Mouse (Mus musculus): ENCODE measurements around the gene Kcnd1. TPM values are rescaled to one million over a fixed set of nuclear protein-coding genes. Genes with fewer than 3 reads are reported as not detected.

Gene Kcnd1
- total RNA-seq, 2 experiments from 2014 or later, result 0.15 to 0.57 TPM

- DNase-seq, result no peak
Measured at GRCm38 (mm10) chrX:7859191-7859753, 37.2 kb downstream of the Kcnd1 start.

- no peak for DNase-seq
Measured at GRCm38 (mm10) chrX:7863181-7863580, 41.1 kb downstream of the Kcnd1 start.

- no peak for DNase-seq
Measured at GRCm38 (mm10) chrX:7864551-7864950, 42.5 kb downstream of the Kcnd1 start.

DNA sequence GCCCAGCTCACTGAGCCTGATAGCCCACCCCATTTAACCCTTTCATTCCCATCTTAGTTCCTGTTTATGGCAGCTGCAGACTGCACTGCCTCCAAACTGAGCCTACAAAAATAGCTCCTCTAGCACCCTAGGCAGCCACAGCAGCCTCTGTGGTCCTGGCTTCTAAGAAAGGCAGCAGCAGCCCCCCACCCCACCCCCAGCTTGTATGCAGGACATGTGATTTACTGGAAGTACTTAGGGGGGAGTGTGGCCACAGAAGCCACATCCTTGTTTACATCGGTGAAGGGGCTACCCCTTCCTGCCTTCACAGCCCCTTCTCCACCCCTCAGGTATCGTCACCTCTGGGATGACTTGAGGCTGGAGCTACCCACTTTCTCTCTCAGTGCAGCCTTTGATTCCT lies 43.3 kb downstream of the Kcnd1 start:
- DNase-seq, result no peak

- no peak for DNase-seq
Measured at GRCm38 (mm10) chrX:7865786-7866185, 43.7 kb downstream of the Kcnd1 start.

- no peak for DNase-seq
Measured at GRCm38 (mm10) chrX:7867141-7867540, 45.1 kb downstream of the Kcnd1 start.

GRCm38 (mm10) chrX:7868506-7868905 lies 46.4 kb downstream of the Kcnd1 start:
- DNase-seq, result no peak

GRCm38 (mm10) chrX:7869826-7870225 lies 47.7 kb downstream of the Kcnd1 start:
- DNase-seq, result no peak

DNA sequence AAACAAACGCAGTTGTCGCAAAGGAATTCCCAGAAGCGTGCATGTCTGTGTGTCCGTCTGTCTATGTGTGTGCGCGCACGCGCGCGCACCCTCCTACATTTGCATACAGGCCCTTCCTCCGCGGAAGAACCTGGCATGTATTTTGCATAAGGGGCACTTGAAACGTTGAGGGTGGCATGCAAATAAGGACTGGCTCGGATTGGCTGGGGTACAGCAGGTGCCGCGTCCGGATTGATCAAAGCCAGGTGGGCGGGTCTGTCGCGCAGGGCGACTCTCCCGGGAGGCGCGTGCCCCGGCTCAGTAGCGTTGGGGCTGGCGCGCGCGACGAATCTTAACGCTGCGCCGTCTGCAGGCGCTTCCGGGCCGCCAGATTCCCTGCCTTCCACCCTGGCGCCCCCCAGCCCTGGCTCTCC lies 55.9 kb downstream of the Kcnd1 start, which contains the start of gene Pim2:
TSS of gene Pim2 (plus strand) at position 256 of the 413 bp plus-strand sequence.
- peak; percentile 78 to 85 for DNase-seq

DNA sequence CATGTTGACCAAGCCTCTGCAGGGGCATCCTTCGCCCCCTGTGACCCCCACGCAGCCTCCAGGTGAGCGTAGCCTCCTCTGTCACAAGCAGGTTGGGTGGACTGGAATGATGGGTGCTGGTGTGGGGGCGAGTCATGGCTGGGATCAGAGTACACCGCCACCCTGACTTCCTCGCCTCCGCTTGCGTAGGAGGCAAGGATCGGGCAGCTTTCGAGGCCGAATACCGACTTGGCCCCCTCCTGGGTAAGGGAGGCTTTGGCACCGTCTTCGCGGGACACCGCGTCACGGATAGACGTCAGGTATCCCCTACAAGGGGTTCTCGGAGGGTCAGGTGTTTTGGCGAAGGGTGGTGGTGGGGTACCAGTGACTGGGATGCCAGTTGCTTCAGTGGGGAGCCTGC lies 56.4 kb downstream of the Kcnd1 start:
- peak in 1 of 2 experiments; percentile 30 for DNase-seq

- peak; percentile 61 to 73 for DNase-seq
Measured at GRCm38 (mm10) chrX:7879819-7880218, 57.7 kb downstream of the Kcnd1 start.

DNA sequence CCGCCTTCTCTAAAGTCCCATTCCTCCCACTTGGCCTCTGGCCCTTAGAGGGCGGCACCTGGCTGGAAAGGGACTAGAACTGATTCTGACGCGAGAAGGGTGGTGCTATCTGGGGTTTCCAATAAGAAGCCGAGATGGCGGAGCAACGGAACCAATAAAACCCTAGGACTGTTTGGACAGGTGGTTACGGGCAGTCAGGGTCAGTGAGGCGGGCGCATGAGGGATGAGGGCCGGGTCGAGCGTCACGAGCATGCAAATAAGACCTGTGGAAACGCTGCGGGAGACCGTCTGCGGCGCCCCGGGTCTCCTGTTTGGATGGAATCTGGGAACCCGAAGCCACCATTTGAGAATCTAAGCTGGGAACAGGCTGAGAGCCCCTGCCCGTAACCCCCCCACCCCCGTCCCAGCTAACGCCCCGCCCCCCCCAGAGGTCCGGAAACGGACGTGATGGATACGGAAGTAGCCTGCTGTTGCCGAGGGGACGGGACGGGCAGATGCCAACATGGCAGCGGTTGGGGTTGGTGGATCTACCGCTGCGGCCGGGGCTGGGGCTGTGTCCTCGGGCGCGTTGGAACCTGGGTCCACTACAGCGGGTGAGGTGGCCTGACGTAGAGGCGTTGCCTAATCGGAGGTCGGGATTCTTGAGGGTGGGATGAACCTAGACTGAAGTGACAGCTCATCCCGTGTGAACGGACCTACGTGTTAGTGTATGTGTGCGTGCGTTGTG lies 61.9 kb downstream of the Kcnd1 start, which contains the start of gene Slc35a2:
TSS of gene Slc35a2 (plus strand) at position 188 of the 727 bp plus-strand sequence.
- peak; percentile 94 to 95 for DNase-seq

Small RNA genes lying within 50 kb of the gene (microRNA-seq; reads per million reads assigned to microRNA genes)
- 68.7 to 77.2 reads per million in 2 experiments for gene Mir1198

Other genes with a start within 250 kb of the Kcnd1 start
- under 1 TPM in 1 of 2 experiments, not detected in 1; 0.28 TPM for gene Foxp3, start 248.6 kb upstream of the Kcnd1 start, total RNA-seq (2021)
- gene Ppp1r3f, start 248.0 kb upstream of the Kcnd1 start, total RNA-seq (2021), result 1 to 10 TPM; 3.6 to 4.5 TPM
- 10 to 100 TPM; 10.5 to 12.5 TPM for gene Ccdc22, start 216.8 kb upstream of the Kcnd1 start, total RNA-seq (2021)
- gene Cacna1f, start 215.2 kb upstream of the Kcnd1 start, total RNA-seq (2021), result not detected
- 1 to 10 TPM; 2.2 to 4.1 TPM for gene Syp, start 183.8 kb upstream of the Kcnd1 start, total RNA-seq (2021)
- 10 to 100 TPM; 21.1 to 21.5 TPM for gene Prickle3, start 165.0 kb upstream of the Kcnd1 start, total RNA-seq (2021)
- gene Plp2, start 150.9 kb upstream of the Kcnd1 start, total RNA-seq (2021), result 10 to 100 TPM; 41.3 to 57.6 TPM
- 10 to 100 TPM; 25.2 to 27.9 TPM for gene Magix, start 141.0 kb upstream of the Kcnd1 start, total RNA-seq (2021)
- 10 to 100 TPM; 17.8 to 20.1 TPM for gene Gpkow, start 125.2 kb upstream of the Kcnd1 start, total RNA-seq (2021)
- 10 to 100 TPM; 29.9 to 51.4 TPM for gene Wdr45, start 108.0 kb upstream of the Kcnd1 start, total RNA-seq (2021)
- not detected for gene Gm45208, start 100.0 kb upstream of the Kcnd1 start, total RNA-seq (2021)
- 1 to 10 TPM; 5.1 to 5.3 TPM for gene Praf2, start 93.8 kb upstream of the Kcnd1 start, total RNA-seq (2021)
- under 1 TPM; 0.59 to 0.67 TPM for gene Ccdc120, start 71.4 kb upstream of the Kcnd1 start, total RNA-seq (2021)
- 10 to 100 TPM; 12.6 to 13.0 TPM for gene Tfe3, start 59.7 kb upstream of the Kcnd1 start, total RNA-seq (2021)
- 10 to 100 TPM; 20.5 to 22.9 TPM for gene Gripap1, start 32.5 kb upstream of the Kcnd1 start, total RNA-seq (2021)
- 10 to 100 TPM; 19.3 to 23.4 TPM for gene Otud5, start 19.1 kb downstream of the Kcnd1 start, total RNA-seq (2021)
- 1 to 10 TPM; 2.2 to 4.3 TPM for gene Pim2, start 56.0 kb downstream of the Kcnd1 start, total RNA-seq (2021)
- gene Slc35a2, start 61.7 kb downstream of the Kcnd1 start, total RNA-seq (2021), result 10 to 100 TPM; 10.6 to 17.3 TPM
- gene Pqbp1, start 77.0 kb downstream of the Kcnd1 start, total RNA-seq (2021), result 10 to 100 TPM; 21.3 to 23.5 TPM
- gene Timm17b, start 77.1 kb downstream of the Kcnd1 start, total RNA-seq (2021), result 10 to 100 TPM; 47.2 to 49.7 TPM
- not detected for gene Gm10491, start 85.5 kb downstream of the Kcnd1 start, total RNA-seq (2021)
- not detected for gene Gm10490, start 87.3 kb downstream of the Kcnd1 start, total RNA-seq (2021)
- under 1 TPM in 1 of 2 experiments, not detected in 1; 0.12 TPM for gene Pcsk1n, start 97.5 kb downstream of the Kcnd1 start, total RNA-seq (2021)
- not detected for gene Eras, start 106.3 kb downstream of the Kcnd1 start, total RNA-seq (2021)
- gene Hdac6, start 125.6 kb downstream of the Kcnd1 start, total RNA-seq (2021), result 10 to 100 TPM; 10.4 to 11.3 TPM
- not detected for gene Gata1, start 155.8 kb downstream of the Kcnd1 start, total RNA-seq (2021)
- gene Glod5, start 196.2 kb downstream of the Kcnd1 start, total RNA-seq (2021), result not detected

Measured in heart, adult 18-20 months (tissue).